Mouse (Mus musculus) heart, embryonic 13.5 days (tissue): ENCODE measurements around the gene Acyp2. TPM values are rescaled to one million over a fixed set of nuclear protein-coding genes. Genes with fewer than 3 reads are reported as not detected.
"Not testable (repeated sequence)": the region's sequence is repeated elsewhere in the genome, so short reads cannot be mapped to it uniquely, and the experiment has no call there.

Source experiments
- ATAC-seq: fragments of 200-750 bp; cut with Nextera tagmentation; 2 replicates; pipeline ENCODE4 v1.8.0; 2017; ENCODE audit warnings: moderate TSS enrichment; ENCODE audit not compliant: insufficient number of reproducible peaks, low FRiP score, low TSS enrichment; ENCODE audit errors: extremely low read depth
- H3K27ac ChIP-seq: fragments of 300-500 bp; sonication (generic); replicated peaks from 2 replicates; pipeline ENCODE4 v1.5.1; 2015; ENCODE audit warnings: moderate library complexity, mild to moderate bottlenecking, inconsistent platforms
- H3K27me3 ChIP-seq: fragments of 300-500 bp; sonication (generic); replicated peaks from 2 replicates; pipeline ENCODE4 v1.6.1; 2015; ENCODE audit warnings: mild to moderate bottlenecking, inconsistent platforms
- H3K36me3 ChIP-seq: fragments of 300-500 bp; sonication (generic); 2 replicates; pipeline ENCODE4 v1.6.1; 2015; ENCODE audit warnings: mild to moderate bottlenecking, inconsistent platforms
- H3K4me1 ChIP-seq: fragments of 300-500 bp; sonication (generic); 2 replicates; pipeline ENCODE4 v1.6.1; 2015; ENCODE audit warnings: inconsistent platforms
- H3K4me2 ChIP-seq: fragments of 300-500 bp; sonication (generic); 2 replicates; pipeline ENCODE4 v1.6.1; 2015; ENCODE audit warnings: inconsistent platforms, mild to moderate bottlenecking, moderate library complexity
- H3K4me3 ChIP-seq: fragments of 300-500 bp; sonication (generic); 2 replicates; pipeline ENCODE4 v1.5.1; 2015; ENCODE audit warnings: moderate library complexity, mild to moderate bottlenecking, inconsistent platforms
- H3K9ac ChIP-seq: fragments of 300-500 bp; sonication (generic); 2 replicates; pipeline ENCODE4 v1.6.1; 2015; ENCODE audit warnings: inconsistent platforms, mild to moderate bottlenecking, moderate library complexity
- H3K9me3 ChIP-seq: fragments of 300-500 bp; sonication (generic); 2 replicates; pipeline ENCODE4 v1.6.1; 2016; ENCODE audit warnings: inconsistent platforms
- WGBS: fragments of 180-500 bp; shearing (Covaris S2); methylation state at CpG from one replicate; pipeline ENCODE4 v1.1.7; 2015; ENCODE audit warnings: mixed read lengths; 5-methylcytosine and 5-hydroxymethylcytosine counted together
- polyA plus RNA-seq: library from polyadenylated mRNA; unstranded; fragments of >200 nt; fragmentation: Nextera tagmentation; extraction: Ambion mirVana; gene quantifications from 2 replicates; pipeline ENCODE4 v1.2.1, GENCODE M21; 2015

Gene Acyp2
- polyA plus RNA-seq, 1 experiment from 2014 or later, result 27.9 TPM

- H3K4me1 ChIP-seq, H3K9me3 ChIP-seq, H3K27ac ChIP-seq, H3K36me3 ChIP-seq, H3K4me3 ChIP-seq, ATAC-seq, H3K9ac ChIP-seq, H3K27me3 ChIP-seq, H3K4me2 ChIP-seq: not testable (repeated sequence)
- WGBS, result 60% methylated on average over 1 of the region's 1 CpGs
These were observed 27.7 kb downstream of the Acyp2 start for GRCm38 (mm10) chr11:30621386-30622363.

GRCm38 (mm10) chr11:30618235-30618634 is 31.2 kb downstream of the Acyp2 start:
- H3K27ac ChIP-seq, result no peak overlapping the region
- no peak overlapping the region for H3K9ac ChIP-seq
- no peaks in the 10 kb centered on the region for H3K9me3 ChIP-seq
- peaks cover 8% of the 10 kb centered on the region for H3K4me1 ChIP-seq
- H3K4me2 ChIP-seq, result no peak overlapping the region
- no peak for ATAC-seq
- H3K4me3 ChIP-seq, result no peak overlapping the region
- H3K27me3 ChIP-seq, result no peaks in the 10 kb centered on the region
- 78% methylated on average over 4 of the region's 4 CpGs for WGBS
- no peaks in the 10 kb centered on the region for H3K36me3 ChIP-seq

- Histone ChIP-seq H3K4me2 (no peak overlapping the region), H3K4me3 (no peak overlapping the region), H3K36me3 (no peaks in the 10 kb centered on the region), H3K9ac (no peak overlapping the region), H3K9me3 (no peaks in the 10 kb centered on the region), H3K27ac (no peak overlapping the region), H3K4me1 (peaks cover 8% of the 10 kb centered on the region), H3K27me3 (no peaks in the 10 kb centered on the region)
- ATAC-seq, result no peak
- 37% methylated on average over 2 of the region's 2 CpGs for WGBS
These were observed 31.8 kb downstream of the Acyp2 start for GRCm38 (mm10) chr11:30617571-30618097.

GRCm38 (mm10) chr11:30615977-30616376 is 33.4 kb downstream of the Acyp2 start:
- H3K4me1 ChIP-seq, result peaks cover 12% of the 10 kb centered on the region
- H3K27me3 ChIP-seq, result no peaks in the 10 kb centered on the region
- no peaks in the 10 kb centered on the region for H3K36me3 ChIP-seq
- no peak for ATAC-seq
- no peaks in the 10 kb centered on the region for H3K9me3 ChIP-seq
- no peak overlapping the region for H3K4me3 ChIP-seq
- no peak overlapping the region for H3K27ac ChIP-seq
- H3K9ac ChIP-seq, result no peak overlapping the region
- H3K4me2 ChIP-seq, result no peak overlapping the region
- WGBS, result 56% methylated on average over 1 of the region's 1 CpGs

- Histone ChIP-seq H3K9me3 (no peaks in the 10 kb centered on the region), H3K4me1 (peaks cover 12% of the 10 kb centered on the region), H3K4me3 (no peak overlapping the region), H3K27ac (no peak overlapping the region), H3K9ac (no peak overlapping the region), H3K4me2 (no peak overlapping the region), H3K27me3 (no peaks in the 10 kb centered on the region), H3K36me3 (no peaks in the 10 kb centered on the region)
- 79% methylated on average over 1 of the region's 1 CpGs for WGBS
- no peak for ATAC-seq
These were observed 35.4 kb downstream of the Acyp2 start for GRCm38 (mm10) chr11:30613916-30614546.

- H3K9me3 ChIP-seq, result no peaks in the 10 kb centered on the region
- H3K4me2 ChIP-seq, result no peak overlapping the region
- no peaks in the 10 kb centered on the region for H3K27me3 ChIP-seq
- H3K27ac ChIP-seq, result no peak overlapping the region
- no peak for ATAC-seq
- no peak overlapping the region for H3K4me3 ChIP-seq
- no peak overlapping the region for H3K9ac ChIP-seq
- no peaks in the 10 kb centered on the region for H3K36me3 ChIP-seq
- H3K4me1 ChIP-seq, result peaks cover 11% of the 10 kb centered on the region
These were observed 36.7 kb downstream of the Acyp2 start for GRCm38 (mm10) chr11:30612699-30613098.

GRCm38 (mm10) chr11:30609247-30609646 is 40.1 kb downstream of the Acyp2 start:
- no peaks in the 10 kb centered on the region for H3K27me3 ChIP-seq
- 100% methylated on average over 1 of the region's 1 CpGs for WGBS
- no peak overlapping the region for H3K27ac ChIP-seq
- no peaks in the 10 kb centered on the region for H3K9me3 ChIP-seq
- no peak overlapping the region for H3K9ac ChIP-seq
- no peak overlapping the region for H3K4me3 ChIP-seq
- no peak overlapping the region for H3K4me2 ChIP-seq
- ATAC-seq, result no peak
- peaks cover 4% of the 10 kb centered on the region; the same call in 1 of the 2 replicates for H3K4me1 ChIP-seq
- no peaks in the 10 kb centered on the region for H3K36me3 ChIP-seq

GRCm38 (mm10) chr11:30607587-30608518 is 41.5 kb downstream of the Acyp2 start:
- no peaks in the 10 kb centered on the region for H3K36me3 ChIP-seq
- H3K27me3 ChIP-seq, result no peaks in the 10 kb centered on the region
- H3K4me3 ChIP-seq, result no peak overlapping the region
- no peak overlapping the region for H3K27ac ChIP-seq
- ATAC-seq, result no peak
- peaks cover 4% of the 10 kb centered on the region; the same call in 1 of the 2 replicates for H3K4me1 ChIP-seq
- H3K4me2 ChIP-seq, result no peak overlapping the region
- no peaks in the 10 kb centered on the region for H3K9me3 ChIP-seq
- 60% methylated on average over 3 of the region's 3 CpGs for WGBS
- H3K9ac ChIP-seq, result no peak overlapping the region

- Histone ChIP-seq H3K4me1 (no peaks in the 10 kb centered on the region), H3K27ac (no peak overlapping the region), H3K27me3 (no peaks in the 10 kb centered on the region), H3K36me3 (no peaks in the 10 kb centered on the region), H3K9me3 (no peaks in the 10 kb centered on the region), H3K4me2 (no peak overlapping the region), H3K4me3 (no peak overlapping the region), H3K9ac (no peak overlapping the region)
- 68% methylated on average over 3 of the region's 3 CpGs for WGBS
- ATAC-seq, result no peak
These were observed 52.1 kb downstream of the Acyp2 start for GRCm38 (mm10) chr11:30597259-30597658.

- WGBS, result 77% methylated on average over 2 of the region's 2 CpGs
- no peak overlapping the region for H3K27ac ChIP-seq
These were observed 69.4 kb downstream of the Acyp2 start for GRCm38 (mm10) chr11:30580008-30580407.

More at GRCm38 (mm10) chr11:30580008-30580407, 69.4 kb downstream of the Acyp2 start:
- Histone ChIP-seq H3K9me3 (peaks cover 15% of the 10 kb centered on the region), H3K4me1 (0 out of 2 replicates have a peak, but pooled peaks cover 3% of the 10 kb centered on the region), H3K4me2 (no peak overlapping the region), H3K4me3 (no peak overlapping the region), H3K9ac (no peak overlapping the region), H3K36me3 (0 out of 2 replicates have a peak, but pooled peaks cover 8% of the 10 kb centered on the region), H3K27me3 (no peaks in the 10 kb centered on the region)
- no peak for ATAC-seq
